Mouse (Mus musculus): ENCODE results near the gene Zfp629. TPM values are rescaled to one million over a fixed set of nuclear protein-coding genes. Genes with fewer than 3 reads are reported as not detected.

The Zfp629 gene
- polyA plus RNA-seq, 1 experiment from 2014 or later, result 20.6 TPM

GRCm38 (mm10) chr7:127616336-127616735 lies 739 bp upstream of the Zfp629 start:
- no peak for DNase-seq (ENCODE audit: low read depth, low spot score)
- in situ Hi-C loops (cut with MboI; ENCODE audit: low pct_unique_long_range_greater_than_20kb), result no loop called here
- POLR2A ChIA-PET, result interaction anchor here (0.6 to 1.6 kb wide), 8 partner anchors 10 to 283 kb away, joined by 3 to 7 read pairs (median 4); no protein-coding TSS in a partner anchor
- H3K27me3 ChIP-seq, result no peaks in the 10 kb centered on the region
- no peak for ATAC-seq
- CTCF ChIA-PET, result interaction anchor here (0.8 to 1.8 kb wide), 7 partner anchors 10 to 128 kb away, joined by 3 to 5 read pairs (median 4); partner anchors contain the start of gene Fbxl19
- no peak for TF ChIP-seq CTCF (IDR thresholded peaks at IDR 0.05)

- ATAC-seq (peak; percentile 15), DNase-seq (ENCODE audit: low read depth, low spot score) (no peak)
- POLR2A ChIA-PET, result interaction anchor here (0.8 to 1.6 kb wide), 5 partner anchors 10 to 97 kb away, joined by 4 to 7 read pairs (median 4); no protein-coding TSS in a partner anchor
- CTCF ChIA-PET, result interaction anchor here (1.1 kb wide), 1 partner anchor 42 kb away, joined by 3 read pairs; no protein-coding TSS in a partner anchor
- no peaks in the 10 kb centered on the region for H3K27me3 ChIP-seq
- no peak for TF ChIP-seq CTCF (IDR thresholded peaks at IDR 0.05)
- in situ Hi-C loops (cut with MboI; ENCODE audit: low pct_unique_long_range_greater_than_20kb), result no loop called here
Observed at GRCm38 (mm10) chr7:127614511-127614890, 1.1 kb downstream of the Zfp629 start.

- TF ChIP-seq CTCF (IDR thresholded peaks at IDR 0.05), result no peak
- H3K27me3 ChIP-seq, result no peaks in the 10 kb centered on the region
- DNase-seq (ENCODE audit: low read depth, low spot score) (no peak), ATAC-seq (no peak)
- CTCF ChIA-PET, result interaction anchor here (1.1 kb wide), 1 partner anchor 43 kb away, joined by 3 read pairs; no protein-coding TSS in a partner anchor
- POLR2A ChIA-PET, result interaction anchor here (0.8 to 1.6 kb wide), 2 partner anchors 10 to 23 kb away, joined by 4 to 7 read pairs; no protein-coding TSS in a partner anchor
- in situ Hi-C loops (cut with MboI; ENCODE audit: low pct_unique_long_range_greater_than_20kb), result no loop called here
Observed at GRCm38 (mm10) chr7:127614091-127614490, 1.5 kb downstream of the Zfp629 start.

- POLR2A ChIA-PET, result interaction anchor here (0.6 to 1.6 kb wide), 2 partner anchors 9 to 49 kb away, joined by 3 to 7 read pairs; no protein-coding TSS in a partner anchor
Observed at GRCm38 (mm10) chr7:127613501-127613900, 2.1 kb downstream of the Zfp629 start.

GRCm38 (mm10) chr7:127611561-127611960 lies 4.0 kb downstream of the Zfp629 start:
- no peaks in the 10 kb centered on the region for H3K27me3 ChIP-seq
- TF ChIP-seq CTCF (IDR thresholded peaks at IDR 0.05), result no peak
- ChIA-PET POLR2A (no interaction called here), CTCF (no interaction called here)
- no peak for DNase-seq (ENCODE audit: low read depth, low spot score)
- ATAC-seq, result no peak
- in situ Hi-C loops (cut with MboI; ENCODE audit: low pct_unique_long_range_greater_than_20kb), result no loop called here

More at GRCm38 (mm10) chr7:127613501-127613900, 2.1 kb downstream of the Zfp629 start:
- in situ Hi-C loops (cut with MboI; ENCODE audit: low pct_unique_long_range_greater_than_20kb), result no loop called here
- CTCF ChIA-PET, result interaction anchor here (1.1 to 1.4 kb wide), 2 partner anchors 26 to 43 kb away, joined by 3 to 4 read pairs; no protein-coding TSS in a partner anchor
- ATAC-seq (no peak), DNase-seq (ENCODE audit: low read depth, low spot score) (no peak)
- H3K27me3 ChIP-seq, result no peaks in the 10 kb centered on the region
- TF ChIP-seq CTCF (IDR thresholded peaks at IDR 0.05), result no peak

- TF ChIP-seq CTCF (IDR thresholded peaks at IDR 0.05), result no peak
- POLR2A ChIA-PET, result no interaction called here
- ATAC-seq (no peak), DNase-seq (ENCODE audit: low read depth, low spot score) (no peak)
- CTCF ChIA-PET, result interaction anchor here (0.9 kb wide), 1 partner anchor 12 kb away, joined by 3 read pairs; no protein-coding TSS in a partner anchor
- no peaks in the 10 kb centered on the region for H3K27me3 ChIP-seq
- in situ Hi-C loops (cut with MboI; ENCODE audit: low pct_unique_long_range_greater_than_20kb), result no loop called here
Observed at GRCm38 (mm10) chr7:127611011-127611410, 4.6 kb downstream of the Zfp629 start.

- no peak for ATAC-seq
- CTCF ChIA-PET, result no interaction called here
Observed at GRCm38 (mm10) chr7:127607150-127607549, 8.4 kb downstream of the Zfp629 start.

GRCm38 (mm10) chr7:127604256-127604655 lies 11.3 kb downstream of the Zfp629 start:
- no peaks in the 10 kb centered on the region for H3K27me3 ChIP-seq
- no peak for TF ChIP-seq CTCF (IDR thresholded peaks at IDR 0.05)
- POLR2A ChIA-PET, result interaction anchor here (0.9 to 2.2 kb wide), 3 partner anchors 8 to 12 kb away, joined by 3 to 7 read pairs (median 4); no protein-coding TSS in a partner anchor
- CTCF ChIA-PET, result interaction anchor here (1.5 kb wide), 1 partner anchor 14 kb away, joined by 3 read pairs; no protein-coding TSS in a partner anchor
- DNase-seq (ENCODE audit: low read depth, low spot score), result no peak
- ATAC-seq, result no peak
- in situ Hi-C loops (cut with MboI; ENCODE audit: low pct_unique_long_range_greater_than_20kb), result no loop called here

More at GRCm38 (mm10) chr7:127607150-127607549, 8.4 kb downstream of the Zfp629 start:
- DNase-seq (ENCODE audit: low read depth, low spot score), result no peak
- no peaks in the 10 kb centered on the region for H3K27me3 ChIP-seq
- in situ Hi-C loops (cut with MboI; ENCODE audit: low pct_unique_long_range_greater_than_20kb), result no loop called here
- POLR2A ChIA-PET, result interaction anchor here (0.5 kb wide), 1 partner anchor 132 kb away, joined by 4 read pairs; no protein-coding TSS in a partner anchor
- TF ChIP-seq CTCF (IDR thresholded peaks at IDR 0.05), result no peak

GRCm38 (mm10) chr7:127602903-127603302 lies 12.7 kb downstream of the Zfp629 start:
- in situ Hi-C loops (cut with MboI; ENCODE audit: low pct_unique_long_range_greater_than_20kb), result no loop called here
- ATAC-seq (no peak), DNase-seq (ENCODE audit: low read depth, low spot score) (no peak)
- H3K27me3 ChIP-seq, result no peaks in the 10 kb centered on the region
- ChIA-PET CTCF (interaction anchor here (0.9 to 1.4 kb wide), 2 partner anchors 11 to 13 kb away, joined by 3 read pairs; partner anchors contain the start of gene Zfp629), POLR2A (interaction anchor here (2.2 to 2.5 kb wide), 2 partner anchors 11 kb away, joined by 7 read pairs; no protein-coding TSS in a partner anchor)
- no peak for TF ChIP-seq CTCF (IDR thresholded peaks at IDR 0.05)

- DNase-seq (ENCODE audit: low read depth, low spot score), result no peak
- ATAC-seq, result no peak
- no peak for TF ChIP-seq CTCF (IDR thresholded peaks at IDR 0.05)
- ChIA-PET CTCF (interaction anchor here (1.3 kb wide), 1 partner anchor 14 kb away, joined by 4 read pairs; the partner anchor contains the start of gene Zfp629), POLR2A (interaction anchor here (2.5 kb wide), 1 partner anchor 9 kb away, joined by 7 read pairs; no protein-coding TSS in a partner anchor)
- H3K27me3 ChIP-seq, result no peaks in the 10 kb centered on the region
- in situ Hi-C loops (cut with MboI; ENCODE audit: low pct_unique_long_range_greater_than_20kb), result no loop called here
Observed at GRCm38 (mm10) chr7:127601735-127602134, 13.9 kb downstream of the Zfp629 start.

GRCm38 (mm10) chr7:127600612-127601011 lies 15.0 kb downstream of the Zfp629 start:
- CTCF ChIA-PET, result interaction anchor here (1.3 kb wide), 1 partner anchor 15 kb away, joined by 4 read pairs; the partner anchor contains the start of gene Zfp629
- no peak for TF ChIP-seq CTCF (IDR thresholded peaks at IDR 0.05)
- POLR2A ChIA-PET, result interaction anchor here (1.8 kb wide), 1 partner anchor 12 kb away, joined by 7 read pairs; the partner anchor contains the start of genes Ccdc189 and Rnf40
- DNase-seq (ENCODE audit: low read depth, low spot score) (no peak), ATAC-seq (no peak)
- in situ Hi-C loops (cut with MboI; ENCODE audit: low pct_unique_long_range_greater_than_20kb), result no loop called here
- no peaks in the 10 kb centered on the region for H3K27me3 ChIP-seq
